Mouse (Mus musculus) 416B (cell line): ENCODE results near the gene Rabl6.

Experiments used
- DNase-seq: peaks from one replicate; pipeline ENCODE4 v3.0.0; 2011; ENCODE audit warnings: low read depth

The Rabl6 gene

DNA sequence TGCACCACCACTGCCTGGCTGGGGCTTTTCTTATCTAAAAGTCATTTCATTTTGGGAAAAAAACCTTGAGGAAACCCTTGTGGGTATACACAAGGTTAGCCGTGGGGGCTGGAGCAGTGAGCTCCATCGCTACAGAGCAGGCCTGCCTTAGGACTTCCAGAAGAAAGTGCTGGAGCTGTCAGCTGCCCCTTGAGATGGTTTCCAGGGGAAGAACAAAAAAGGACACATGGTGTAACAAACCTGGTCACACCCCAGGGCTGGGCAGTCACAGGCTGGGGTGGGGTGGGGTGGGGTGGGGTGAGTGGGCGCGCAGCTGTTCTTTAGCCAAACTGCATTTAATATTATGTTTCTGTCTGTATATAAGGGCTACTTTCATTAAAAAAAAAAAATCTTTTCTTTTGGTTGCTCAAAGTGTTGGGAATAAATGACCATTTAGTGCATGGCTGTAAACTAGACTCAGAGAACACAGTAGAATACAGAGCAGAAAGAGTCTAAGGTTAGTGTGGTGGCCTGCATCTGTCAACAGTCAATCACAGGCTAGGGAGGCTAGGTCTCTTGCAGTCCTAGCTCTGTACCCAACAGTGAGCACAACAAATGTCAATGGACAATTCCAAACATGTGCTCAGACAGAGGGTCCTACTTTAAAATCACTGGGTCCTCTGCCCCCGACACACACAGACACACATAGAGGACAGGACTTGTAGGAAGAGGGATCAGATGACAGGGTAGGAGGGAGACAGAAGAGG, 11.4 kb downstream of the Rabl6 start:
- no peak for DNase-seq

DNA sequence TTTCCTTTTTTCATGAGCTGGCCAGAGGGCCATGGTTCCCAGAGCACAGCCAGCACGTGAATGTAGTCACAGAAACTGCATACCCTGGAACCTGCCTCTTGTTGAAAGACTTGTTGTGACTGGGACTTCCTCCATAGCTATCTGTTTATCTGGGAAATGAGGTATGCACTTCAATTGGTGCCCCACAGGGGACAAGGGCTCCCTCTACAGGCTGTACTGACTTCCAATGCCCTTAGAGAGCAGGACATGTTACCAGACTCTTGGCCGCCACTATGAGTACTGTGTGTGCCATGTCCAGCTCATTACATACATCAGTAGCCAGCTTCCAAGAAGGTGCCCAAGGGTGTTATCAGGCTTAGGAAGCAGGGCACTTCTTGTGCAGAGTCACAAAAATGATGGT, 16.5 kb downstream of the Rabl6 start:
- peak; percentile 75 for DNase-seq

DNA sequence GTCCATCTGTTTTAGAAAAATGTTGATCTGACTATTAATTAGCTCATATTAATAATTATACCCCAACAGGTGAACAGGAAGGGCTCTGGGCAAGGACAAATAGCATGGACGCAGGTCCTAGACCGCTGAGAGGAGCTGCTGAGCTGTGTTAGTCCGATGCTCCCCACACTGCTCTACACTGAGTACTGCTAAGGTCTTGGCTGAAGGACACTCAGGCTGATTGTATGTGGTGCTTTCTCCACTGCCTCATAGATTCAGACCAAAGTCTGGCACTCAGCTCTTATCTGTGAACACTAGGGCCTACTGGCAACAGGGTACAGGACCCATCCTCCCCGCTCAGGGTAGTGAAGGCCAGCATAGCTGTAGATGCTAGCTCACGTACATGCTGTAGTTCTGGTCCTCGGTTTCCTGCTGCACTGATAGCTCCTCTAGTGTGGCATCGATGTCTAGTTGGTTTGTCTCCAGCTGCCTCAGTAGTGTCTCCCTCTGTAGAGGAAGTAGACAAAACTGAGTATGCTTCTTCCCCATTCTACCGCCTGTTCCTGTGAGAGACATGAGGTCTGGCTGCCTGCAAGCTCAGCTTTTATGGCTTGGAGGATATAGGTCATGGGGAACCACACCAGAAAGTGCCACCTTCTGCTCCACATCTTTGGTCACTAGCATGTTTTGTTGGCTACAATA, 20.0 kb downstream of the Rabl6 start:
- no peak for DNase-seq

DNA sequence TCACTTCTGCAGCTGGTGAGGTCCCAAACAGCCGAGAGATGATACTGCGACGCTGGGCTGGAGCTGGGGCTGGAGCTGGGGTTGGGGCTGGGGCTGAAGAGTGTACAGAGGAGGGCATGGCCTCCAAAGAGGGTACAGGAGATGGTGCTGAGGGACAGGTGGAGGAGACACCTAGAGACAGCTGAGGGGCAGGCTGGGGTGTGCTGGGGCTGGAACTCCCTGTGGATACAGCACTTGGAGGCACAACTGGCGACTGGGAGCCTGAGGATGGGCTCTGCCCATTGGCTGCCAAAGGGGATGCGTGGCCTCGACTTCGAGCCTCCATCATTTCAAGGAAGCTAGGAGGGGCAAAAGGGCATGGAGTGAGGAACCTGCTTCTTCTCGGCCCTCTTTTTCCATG, 21.0 kb downstream of the Rabl6 start:
- no peak for DNase-seq

DNA sequence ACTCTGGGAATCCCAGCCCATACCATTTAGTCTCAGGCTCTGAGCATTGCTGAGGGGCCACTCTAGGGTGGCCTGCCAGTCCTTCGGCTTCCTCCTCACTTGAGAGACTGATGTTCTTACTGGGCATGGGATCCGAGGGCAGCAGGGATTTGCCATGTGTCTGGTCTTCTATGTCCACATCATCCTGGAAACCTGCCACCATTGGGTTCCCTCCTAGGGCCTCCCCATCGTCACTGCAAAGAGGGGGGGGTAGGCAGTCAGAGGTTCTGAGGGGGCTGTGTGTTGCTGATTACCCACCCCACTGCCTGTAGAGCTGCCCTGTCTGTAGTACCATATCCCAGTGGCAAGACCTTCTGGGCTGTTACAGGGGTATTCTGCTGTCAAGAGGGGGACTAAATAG, 22.7 kb downstream of the Rabl6 start:
- no peak for DNase-seq

DNA sequence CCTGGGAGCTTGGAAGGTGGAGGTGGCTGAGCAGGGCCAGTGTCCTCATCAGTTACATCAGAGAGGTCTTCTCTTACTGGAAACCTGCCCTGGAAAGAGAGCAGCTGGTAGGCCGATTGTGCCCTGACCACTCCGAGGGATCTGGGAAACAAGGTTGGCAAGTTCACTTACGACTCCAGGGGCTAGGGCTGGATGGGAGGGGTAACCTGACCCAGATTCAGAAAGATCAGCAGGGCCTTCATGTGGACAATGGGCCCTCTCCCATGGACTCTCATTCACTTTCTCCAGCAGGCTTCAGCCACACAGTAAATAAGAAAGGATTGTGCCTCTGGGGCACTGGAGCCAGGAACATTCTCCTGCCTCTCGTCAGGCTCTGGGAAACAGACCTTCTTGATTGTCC, 23.5 kb downstream of the Rabl6 start:
- DNase-seq: no peak

DNA sequence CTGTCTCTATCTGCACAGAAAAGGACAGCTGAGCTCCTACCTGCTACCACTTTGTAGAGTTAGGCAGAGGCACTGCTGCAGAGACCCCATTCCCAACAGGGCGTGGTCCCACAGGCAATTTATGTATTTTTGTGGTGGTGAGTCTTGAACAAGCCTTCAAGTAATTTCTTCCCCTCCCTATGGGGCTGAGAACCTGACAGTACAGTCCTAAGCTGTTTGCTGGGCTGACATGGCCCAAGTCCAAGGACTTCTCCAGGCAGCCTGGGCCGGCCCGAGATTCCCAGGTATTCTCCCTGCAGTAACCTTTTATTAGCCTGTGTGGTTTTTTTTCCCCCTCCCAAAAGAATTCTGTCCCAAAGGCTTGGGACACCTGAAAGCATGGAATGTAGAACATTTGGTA, 24.2 kb downstream of the Rabl6 start:
- no peak for DNase-seq

DNA sequence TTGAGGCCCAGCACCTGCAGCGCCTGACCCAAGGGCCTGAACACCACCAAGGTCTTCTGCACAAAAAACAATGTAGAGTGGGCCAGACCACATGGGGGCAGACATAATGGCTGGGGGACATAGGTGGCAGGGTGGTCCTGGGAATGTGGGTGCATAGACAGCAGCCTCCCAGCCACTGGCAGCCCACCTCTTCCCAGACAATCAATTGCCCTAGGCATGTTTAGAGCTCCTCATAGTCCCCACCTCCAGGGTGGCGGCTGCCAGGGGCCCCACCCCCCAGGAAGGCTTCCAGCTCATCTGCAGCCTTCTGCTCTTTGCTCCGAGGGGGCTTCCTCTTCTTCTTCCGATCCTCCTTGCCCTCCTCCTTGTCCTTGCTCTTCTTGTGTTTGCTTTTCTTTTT, 24.8 kb downstream of the Rabl6 start:
- no peak for DNase-seq

DNA sequence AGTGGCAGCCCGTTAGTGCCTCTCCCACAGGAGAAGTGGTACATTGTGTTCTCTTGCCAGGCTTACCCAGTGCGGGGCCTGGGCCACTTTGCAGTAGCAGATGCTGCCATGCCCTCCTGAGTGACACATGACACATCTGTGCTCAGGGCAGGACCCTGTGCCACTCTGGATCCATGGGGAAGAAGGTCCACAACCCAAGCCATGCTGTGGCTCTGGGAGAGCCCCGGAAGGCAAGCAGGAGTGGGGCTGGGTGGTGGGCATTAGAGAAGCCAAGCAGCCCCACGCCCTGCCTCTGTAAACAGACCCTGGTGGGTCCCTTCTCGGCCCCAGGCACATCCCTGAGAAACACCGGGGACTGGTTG, 25.2 kb downstream of the Rabl6 start:
- no peak for DNase-seq

DNA sequence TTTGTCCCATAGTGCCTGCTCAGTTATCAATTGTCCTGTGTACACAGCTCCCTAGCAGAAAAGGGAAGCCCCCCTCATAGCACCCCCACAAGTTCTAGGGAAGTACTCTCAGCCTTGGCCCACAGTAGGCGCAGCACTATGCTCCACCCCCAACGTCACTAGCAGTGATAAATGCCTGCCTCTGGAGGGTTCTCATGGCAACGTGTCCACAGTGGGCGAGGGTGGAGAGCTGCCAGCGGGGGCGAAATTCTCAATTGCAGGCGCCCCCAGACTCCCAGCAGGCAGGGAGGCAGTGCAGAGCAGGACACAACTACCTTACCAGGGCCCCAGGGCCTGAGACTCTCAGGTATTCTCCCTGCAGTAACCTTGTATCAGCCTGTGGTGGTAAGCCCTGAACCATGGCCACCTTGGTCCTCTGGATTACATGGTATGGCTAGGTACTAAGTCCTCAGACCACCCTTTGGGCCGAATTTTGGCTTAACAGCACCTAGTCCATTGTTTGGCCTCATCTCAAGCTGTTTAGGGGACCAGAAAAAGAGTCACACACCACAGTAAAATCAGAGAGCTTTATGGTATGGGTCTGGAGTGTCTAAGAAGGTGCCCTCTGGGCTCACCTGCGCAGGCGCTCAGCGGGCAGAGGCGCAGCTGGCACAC, 25.7 kb downstream of the Rabl6 start:
- DNase-seq: no peak

DNA sequence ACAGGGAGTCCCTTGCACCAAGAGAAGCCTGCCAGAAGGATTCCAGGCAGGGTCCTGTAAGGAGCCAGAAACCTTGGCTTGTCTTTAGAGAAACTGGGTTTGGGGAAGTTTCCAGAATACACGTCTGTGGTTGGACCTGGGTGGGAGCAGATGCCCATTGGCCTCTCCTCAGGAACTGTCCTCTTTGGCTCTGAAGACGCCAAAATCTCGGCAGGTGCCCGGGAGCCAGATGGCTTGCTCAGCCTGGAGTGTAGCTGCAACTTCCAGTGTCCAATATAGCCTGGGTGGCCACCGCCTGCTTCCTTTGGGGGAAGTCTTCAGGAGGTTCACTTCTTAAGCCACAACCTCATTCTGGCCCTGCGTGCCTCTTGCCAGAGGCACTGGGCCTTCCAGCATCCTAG, 26.4 kb downstream of the Rabl6 start:
- DNase-seq: peak; percentile 49

DNA sequence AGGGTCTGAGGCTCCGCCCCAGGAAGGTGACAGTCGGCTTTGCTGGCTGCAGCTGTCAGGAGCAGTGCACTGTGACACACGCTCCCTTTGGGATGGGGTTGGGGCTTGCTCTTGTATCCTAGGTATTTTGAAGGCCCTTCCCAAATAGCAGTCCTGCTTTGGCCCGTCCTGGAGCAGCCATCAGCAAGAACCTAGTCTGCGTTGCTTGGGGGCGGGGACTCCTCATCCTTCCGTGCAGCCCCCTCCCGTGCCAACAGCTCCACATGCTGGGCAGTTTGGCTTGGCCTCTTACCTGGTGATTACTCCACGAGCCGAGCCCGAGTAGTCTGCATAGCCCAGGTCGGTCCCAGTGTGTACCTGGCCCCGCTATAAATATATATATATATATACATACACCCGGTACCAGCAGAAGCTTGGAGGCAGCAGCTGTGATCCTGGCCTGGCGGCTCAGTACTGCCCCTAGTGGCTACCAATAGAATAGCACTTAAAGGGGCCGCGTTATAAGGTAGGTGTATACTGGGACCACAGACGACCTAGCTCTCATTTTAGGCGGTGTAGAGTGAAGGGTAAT, 26.9 kb downstream of the Rabl6 start, which contains the start of gene Ajm1:
Gene Ajm1 (minus strand): TSS at position 464 of the 571 bp plus-strand sequence.
- DNase-seq: peak; percentile 77

DNA sequence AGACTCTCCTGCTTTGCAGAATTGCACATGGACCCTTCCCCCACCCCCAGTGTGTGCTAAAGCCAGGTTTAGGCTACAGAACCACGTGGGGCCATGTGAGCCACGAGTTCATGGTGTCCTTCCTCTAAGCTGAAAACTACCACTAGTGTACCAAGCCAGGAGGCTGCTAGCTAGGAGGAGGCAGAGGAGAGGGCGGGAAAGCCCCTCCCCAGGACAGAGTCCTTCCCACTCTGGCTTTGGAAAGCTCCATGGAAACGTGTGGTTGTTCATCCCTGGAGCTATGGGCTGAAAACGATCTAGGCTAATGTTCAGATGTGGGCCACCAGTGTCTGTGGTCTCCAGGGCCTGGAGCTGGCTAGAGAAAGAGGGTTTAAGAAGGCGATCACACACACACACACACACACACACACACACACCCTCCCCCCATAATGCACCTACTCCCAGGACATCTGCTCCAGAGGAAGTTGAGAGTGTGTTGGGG, 27.7 kb downstream of the Rabl6 start:
- DNase-seq: no peak

DNA sequence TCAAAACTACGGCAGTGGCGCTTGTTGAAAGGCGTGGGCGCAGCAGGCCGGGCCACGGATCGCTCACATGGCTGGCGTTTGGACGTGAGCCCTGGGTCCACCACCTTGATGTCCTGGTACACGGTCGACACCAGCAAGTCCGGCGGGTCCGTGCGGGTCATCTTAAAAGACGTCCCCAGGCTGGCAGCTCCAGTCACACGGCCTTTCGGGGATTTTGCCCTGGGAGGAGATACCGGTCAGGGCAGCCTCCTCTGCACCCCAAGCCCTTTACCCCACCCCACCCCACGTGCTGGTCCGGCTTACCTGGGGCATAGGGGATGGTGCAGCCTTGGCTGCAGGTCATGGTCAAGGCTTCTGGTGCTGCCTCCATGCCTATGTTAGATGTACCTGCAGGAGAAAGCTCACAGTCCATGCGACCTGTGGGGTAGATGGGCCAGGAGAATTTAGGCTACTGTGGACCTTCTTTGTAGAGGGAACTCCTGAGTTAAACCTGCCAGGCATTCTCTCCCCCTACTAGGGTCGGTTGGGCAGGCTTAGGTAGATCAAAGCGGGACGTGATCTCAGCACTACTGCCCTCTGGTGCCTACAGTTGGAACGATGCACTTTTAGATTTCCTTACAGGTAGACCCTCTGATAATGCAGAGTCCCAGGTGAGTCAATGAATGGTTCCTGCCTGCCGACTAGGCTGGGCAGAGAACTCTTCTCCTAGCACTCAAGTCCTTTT, 28.4 kb downstream of the Rabl6 start:
- DNase-seq: peak; percentile 21

DNA sequence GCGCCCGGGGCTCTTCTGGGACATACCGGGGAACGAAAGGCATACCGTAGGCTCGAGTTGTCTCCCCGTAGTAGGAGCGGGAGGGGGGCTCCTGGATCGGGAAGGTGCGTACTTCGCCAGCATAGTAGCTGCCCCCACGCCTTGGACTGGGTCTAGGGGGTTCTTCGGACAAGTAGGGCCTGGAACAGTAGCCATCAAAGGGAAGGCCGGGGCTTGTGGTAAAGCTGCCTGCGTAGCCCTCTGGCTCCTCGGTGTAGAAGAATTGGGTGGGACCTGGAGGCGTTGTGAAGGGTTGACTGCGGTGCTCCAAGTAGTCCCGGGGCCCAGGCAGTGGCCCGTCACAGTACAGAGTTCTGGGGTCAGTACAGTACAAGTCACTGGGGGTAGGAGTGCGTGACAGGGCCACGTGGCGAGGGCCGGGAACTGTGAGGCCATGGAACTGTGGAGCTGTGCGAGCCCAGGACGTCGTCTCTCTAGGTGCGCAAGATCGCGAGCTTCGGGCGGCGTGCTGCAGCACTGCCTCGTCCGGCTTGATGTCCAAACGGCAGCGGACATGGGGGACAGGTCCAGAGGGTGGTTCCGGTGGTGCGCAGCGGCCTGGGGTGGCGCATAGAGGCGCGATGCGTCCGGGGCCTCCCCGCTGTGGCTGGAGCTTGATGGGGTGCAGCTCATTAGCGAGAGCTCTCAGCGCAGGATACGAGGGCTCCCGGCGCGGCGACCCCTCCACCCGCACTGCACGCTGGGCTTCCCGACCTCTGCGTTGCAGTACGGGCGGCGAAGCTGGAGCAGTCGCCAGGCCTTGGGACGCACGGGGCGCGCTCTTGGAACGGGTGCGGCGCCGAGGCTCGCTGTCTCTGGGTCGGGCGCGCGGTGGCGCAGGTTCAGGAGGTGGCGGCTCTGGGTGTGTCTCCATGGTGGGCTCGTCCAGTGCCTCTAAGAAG, 29.3 kb downstream of the Rabl6 start:
- no peak for DNase-seq

DNA sequence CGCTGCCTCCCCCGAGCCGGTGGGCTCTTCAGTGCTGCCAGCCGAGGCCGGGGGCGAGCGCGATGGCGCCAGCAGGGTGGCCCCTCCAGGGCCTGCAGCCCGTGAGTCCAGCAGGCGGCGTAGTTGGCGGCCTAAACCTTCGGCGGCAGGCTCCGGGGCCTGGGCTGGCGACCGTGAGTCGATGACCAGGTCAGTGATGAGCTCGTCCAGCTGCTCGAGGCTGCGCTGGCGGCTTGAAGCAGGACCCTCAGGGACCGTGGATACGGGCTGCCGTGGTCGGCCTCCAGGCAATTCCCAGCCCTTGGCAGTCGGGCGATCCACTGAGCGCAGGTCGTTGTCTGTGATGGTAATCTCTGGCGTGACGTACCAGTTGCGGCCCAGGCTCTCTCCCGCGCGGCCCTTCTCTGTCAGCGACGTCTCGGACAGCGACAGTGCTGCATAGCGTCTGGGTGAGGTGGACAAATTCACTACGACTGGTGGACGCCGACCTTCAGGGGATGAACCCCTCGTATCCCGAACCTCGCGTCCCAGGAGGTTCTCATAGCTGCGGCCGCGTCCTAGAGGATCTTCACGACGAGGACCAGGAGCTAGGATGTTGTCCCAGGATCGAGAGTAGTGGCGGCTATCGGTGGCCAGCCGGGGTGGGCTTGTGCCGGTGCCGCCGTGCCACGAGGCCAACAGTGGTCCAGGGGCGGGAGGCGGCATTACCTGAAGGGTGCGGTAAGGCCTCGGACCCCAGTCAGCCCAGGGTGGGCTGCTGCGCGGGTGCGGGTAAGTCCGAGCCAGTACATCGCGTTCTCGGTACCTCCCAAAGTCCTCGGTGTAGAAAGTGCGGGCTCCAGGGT, 30.1 kb downstream of the Rabl6 start:
- no peak for DNase-seq

DNA sequence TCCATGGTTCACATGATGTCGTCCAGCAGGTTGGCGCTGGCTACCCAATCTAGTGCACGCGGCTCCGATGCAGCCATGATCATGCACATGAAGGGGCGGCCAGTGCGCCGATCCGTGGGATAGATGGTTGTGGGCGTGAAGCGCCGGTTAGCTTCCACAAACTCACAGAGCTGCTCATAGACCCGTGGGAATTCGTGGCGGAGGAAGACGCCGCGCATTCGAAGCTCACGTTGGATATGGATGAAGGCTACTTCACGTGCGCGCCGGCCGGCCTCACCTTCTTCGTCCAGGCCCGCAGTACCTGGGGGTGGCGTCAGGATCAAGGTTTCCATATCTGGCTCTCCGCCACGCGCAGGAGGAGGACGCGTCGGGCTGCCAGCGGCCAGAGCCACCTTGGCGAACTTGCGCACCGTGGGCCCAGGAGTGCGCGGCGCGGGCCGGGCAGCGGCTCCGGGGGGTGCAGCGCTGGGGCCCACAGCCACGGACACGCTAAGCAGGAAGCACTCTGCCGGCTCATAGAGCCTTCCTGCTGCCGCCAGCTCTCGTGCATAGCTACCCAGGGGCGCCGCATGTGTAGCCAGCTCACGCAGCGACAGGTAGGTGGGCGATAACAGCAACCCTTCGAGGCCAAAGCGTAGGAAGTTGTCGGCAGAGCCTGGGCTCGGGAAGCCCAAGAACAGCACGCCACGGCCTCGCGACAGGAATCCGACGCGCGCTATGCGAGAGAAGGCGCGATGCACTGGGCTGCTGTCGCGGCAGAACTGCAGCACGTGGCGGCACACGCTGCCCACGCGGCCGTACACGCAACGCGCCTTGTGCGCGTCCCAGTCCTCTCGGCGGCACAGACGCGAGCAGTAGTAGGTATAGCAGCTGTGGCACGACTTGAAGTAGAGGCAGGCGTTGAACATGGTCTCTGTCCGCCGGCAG, 31.1 kb downstream of the Rabl6 start:
- DNase-seq: no peak

DNA sequence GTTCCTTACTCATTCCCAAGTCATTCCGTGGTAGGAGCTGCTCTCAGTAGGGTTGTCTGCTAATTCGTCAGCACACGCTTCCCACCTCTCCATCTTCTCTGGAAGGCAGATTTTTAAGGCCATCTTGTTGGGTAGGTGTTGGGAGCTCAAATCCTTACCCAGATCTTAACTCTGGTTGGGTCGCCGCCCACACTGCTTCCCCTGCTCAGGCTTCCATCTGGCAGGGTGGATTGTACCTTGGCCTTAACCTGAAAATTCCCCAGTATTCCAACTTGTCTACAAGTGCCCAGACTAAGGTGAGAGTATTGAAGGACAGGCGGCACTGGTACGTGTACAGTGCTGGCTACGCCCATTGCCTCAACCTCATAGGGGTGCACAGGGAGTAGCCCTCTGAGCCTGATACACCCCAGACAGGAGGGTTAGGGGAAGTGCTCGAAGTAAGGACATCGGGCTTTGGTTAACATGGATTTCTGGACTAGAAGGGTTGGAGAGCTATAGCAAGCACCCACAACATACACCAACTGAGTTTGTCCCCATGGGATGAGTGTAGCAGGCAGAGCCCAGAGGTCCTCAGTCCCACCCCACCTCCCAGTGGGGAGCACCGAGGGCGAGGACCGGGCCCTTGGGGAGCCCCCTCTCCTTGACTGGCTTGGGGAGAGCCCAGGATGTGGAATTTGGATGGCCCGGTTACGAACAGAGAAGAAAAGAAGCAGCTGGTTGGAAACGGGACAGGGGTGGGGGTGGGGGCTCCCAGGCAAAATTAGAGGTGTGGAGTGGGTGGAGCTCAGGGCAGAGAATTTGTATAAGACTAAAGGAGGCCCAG, 32.1 kb downstream of the Rabl6 start:
- no peak for DNase-seq
